Mouse (Mus musculus) neutrophil, adult 5-6 weeks (primary cell): ENCODE results near the gene Prkacb. TPM values are rescaled to one million over a fixed set of nuclear protein-coding genes. Genes with fewer than 3 reads are reported as not detected.

ENCODE experiments used
- ATAC-seq: fragments of 151-379, 151-347 bp; 2 replicates; pipeline ENCODE4 v1.8.0; 2017; ENCODE audit warnings: mild to moderate bottlenecking, moderate TSS enrichment; ENCODE audit not compliant: insufficient number of reproducible peaks, poor library complexity, low FRiP score, severe bottlenecking; ENCODE audit errors: extremely low read depth
- total RNA-seq: library from RNA; stranded (forward); fragments of 200-1000 nt; gene quantifications from 2 replicates; pipeline ENCODE4 v1.2.3, GENCODE M21; 2017

Prkacb gene
- 67.4 and 71.8 TPM in 2 replicates for total RNA-seq

- peak; percentile 74 for ATAC-seq
These were observed at the start of gene Prkacb for GRCm38 (mm10) chr3:146812901-146813393. Gene Prkacb (minus strand): TSS chr3:146812990.

DNA sequence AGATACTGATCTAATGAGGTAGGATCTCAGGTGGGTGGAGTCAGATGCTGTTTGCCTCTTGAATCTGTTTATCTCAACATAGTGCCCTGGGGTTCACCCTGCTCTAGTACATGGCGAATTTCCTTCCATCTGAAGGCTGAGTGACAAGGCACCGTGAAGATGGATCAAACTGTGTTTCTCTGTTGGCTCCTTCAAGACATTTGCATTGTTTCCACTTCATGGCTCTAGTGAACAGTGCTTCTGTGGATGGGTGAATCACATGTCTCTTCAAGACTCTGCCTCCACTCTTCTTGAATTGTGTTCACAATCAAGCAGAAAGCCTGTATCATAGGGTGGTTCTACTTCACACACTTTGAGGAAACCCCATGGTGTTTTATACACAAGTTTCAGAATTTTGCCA is 47.5 kb upstream of the Prkacb start:
- ATAC-seq: no peak

DNA sequence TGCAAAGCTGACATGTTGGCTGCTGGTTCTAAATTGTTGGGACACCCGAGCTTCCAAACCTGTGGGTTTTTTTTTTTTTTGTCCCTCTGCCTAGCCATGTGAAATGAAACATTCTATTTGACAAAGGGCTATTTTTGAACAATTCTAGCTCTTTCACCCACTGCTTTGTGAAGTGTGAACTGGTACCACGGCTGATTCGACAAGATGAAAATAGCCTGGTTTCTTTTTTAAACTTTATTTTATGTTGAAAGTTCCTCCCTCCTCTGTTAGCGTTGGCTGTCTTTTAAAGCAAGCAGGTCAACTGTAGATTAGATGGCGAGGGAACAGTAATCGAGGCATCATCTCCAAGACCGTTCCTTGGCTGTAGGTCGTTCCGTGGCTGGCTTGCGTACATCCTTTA is 44.6 kb upstream of the Prkacb start:
- ATAC-seq: no peak

DNA sequence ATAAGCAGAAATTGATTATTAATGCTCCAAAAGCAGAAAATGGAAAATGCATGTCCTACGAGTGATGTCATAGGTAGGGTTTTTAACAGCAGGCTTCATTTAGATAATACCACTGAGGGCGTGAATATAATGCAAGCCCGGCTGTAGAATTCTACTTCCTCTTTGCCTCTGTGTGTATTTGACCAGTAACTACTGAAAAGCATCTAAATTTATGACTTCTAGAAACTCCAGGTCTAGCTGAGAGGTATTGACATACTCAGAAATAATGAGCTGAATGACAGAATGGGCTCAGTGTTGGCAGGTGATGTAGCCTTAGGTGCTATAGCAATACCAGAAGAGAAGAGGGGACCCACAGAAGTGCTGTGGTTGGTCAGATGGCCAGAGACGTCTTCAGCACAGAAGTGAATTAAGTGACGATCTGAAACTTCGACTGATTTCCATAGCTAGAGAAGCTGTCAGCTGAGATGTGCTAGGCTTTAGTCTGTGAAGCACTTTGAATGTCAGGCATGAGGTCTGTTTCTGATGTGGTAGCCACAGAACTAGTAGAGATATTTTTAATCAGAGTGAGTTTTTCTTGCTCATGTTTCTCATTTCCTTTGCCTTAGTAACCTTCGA is 41.8 kb upstream of the Prkacb start:
- ATAC-seq: no peak

DNA sequence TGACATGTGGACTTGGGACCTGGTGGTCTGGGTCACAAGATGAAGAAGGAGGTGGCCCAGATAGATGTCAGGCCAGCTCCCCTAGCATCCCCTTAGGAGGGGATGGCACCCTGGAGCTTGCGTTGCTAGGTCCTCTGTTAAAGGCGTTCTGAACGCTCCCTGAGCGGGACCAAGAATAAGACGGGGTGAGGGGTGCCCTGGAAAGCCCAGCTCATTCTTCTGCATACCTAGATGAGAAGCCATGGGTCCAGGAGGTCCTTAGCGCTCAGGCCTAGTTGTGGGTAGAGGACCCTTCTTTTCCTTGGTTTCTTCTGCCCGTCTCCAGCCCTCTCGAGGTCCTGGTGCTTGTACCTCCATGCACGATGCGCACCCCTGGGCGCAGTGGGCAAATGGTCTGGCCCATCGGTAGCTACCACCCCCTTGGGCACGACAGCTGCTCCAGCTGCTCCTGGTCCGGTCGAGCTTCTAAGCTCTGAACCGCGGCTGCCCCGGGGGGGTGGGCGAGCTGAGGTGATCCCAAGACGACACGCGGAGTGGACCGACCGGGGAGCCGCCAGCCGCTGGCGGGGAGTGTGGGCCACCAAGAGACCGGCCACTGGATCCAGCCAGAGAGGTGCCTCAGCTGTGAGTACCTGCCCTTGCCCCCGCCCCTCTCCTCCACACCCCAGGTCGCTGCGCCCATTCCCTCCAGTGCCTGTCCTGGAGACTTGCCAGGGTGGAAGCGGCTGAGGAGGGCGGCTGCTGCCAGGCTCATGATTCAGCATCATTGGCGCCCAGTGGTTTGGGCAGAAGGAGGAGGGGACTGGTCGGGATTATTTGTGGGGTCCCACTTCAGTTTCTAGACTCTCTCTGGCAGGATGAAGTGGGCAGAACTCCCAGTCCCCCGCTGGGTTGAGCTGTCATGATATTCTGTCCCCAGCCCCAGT is 39.4 kb upstream of the Prkacb start, which contains the start of gene Ttll7:
Ttll7 (plus strand) TSS at position 402 of the 926 bp plus-strand sequence.
- no peak for ATAC-seq

DNA sequence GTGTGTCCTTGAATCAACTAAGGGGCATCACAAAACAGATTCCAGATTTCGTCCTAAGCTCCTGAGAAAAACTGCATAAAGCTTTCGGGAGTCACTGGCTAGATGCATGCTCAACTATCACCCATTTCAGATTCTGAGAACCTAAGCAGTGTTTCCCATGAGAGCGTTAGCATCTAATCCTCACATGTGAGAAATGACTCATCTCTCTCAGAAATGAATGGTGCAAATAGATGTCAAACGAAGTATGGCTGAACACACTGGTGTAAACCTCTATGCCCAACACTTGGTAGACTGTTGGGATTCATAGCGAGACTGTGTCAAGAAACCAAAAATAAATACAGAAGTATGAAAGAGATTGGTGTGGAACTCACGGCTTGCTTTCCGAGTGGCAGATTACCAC is 36.6 kb upstream of the Prkacb start:
- no peak for ATAC-seq

- ATAC-seq: no peak
These were observed 35.3 kb upstream of the Prkacb start for GRCm38 (mm10) chr3:146848112-146848511.

DNA sequence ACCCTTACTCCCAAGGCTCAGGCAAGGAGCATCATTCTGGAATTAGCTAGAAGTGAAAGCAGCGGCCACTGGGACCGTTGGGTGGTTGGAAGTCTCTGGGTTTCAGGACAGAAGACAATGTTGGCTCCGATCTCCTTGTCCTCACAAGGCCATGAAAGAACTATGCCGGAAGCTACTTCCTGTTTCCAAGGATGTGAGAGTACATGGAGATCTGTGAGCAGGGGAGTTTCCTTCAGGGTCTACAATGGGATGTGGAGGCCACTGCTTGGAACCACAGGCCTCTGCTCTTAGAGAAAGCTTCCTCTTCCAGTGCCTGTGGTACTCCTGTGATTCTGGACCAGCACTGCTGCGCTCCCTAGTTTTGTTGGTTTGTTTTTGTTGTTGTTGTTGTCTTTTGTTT is 33.4 kb upstream of the Prkacb start:
- ATAC-seq: no peak

GRCm38 (mm10) chr3:146843470-146843869 is 30.7 kb upstream of the Prkacb start:
- no peak for ATAC-seq

DNA sequence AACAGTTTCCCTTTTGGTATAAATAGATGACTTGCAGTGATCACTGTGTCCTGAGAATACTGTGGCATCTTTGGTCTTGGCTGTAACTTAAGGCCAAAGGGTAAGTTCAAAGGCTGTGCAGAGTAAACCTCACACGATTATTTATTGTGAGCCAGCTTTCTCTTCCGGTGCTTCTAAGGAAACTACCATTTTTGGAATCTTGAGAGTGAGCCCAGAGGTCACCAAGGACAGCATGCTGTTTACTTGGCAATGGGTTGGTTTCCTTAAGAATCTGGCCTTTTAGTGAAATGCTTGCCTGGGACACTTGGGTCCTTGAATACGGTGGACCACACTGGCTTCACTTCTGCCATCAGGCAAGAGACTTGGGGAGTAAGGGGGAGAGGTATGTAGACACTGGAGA is 30.0 kb upstream of the Prkacb start:
- ATAC-seq: no peak

DNA sequence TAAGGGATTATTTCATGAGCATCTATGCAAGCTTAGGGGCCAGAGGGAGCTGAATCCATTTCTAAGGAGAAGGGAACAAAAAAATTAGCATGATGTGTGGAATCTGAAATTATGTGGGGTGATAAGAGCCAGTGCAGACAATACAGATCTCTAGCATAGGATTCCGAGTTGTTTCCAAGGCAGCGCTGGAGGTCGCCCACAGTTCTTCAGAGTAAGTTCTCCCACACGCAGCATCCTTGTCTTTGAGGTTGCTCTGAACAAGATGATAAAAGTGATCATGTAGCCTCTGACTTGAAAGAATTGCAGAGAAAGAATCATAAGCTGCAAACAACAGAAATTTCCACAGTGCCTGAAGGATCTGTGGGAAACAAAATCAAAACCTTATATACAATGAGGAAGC is 7.9 kb upstream of the Prkacb start:
- ATAC-seq: no peak

DNA sequence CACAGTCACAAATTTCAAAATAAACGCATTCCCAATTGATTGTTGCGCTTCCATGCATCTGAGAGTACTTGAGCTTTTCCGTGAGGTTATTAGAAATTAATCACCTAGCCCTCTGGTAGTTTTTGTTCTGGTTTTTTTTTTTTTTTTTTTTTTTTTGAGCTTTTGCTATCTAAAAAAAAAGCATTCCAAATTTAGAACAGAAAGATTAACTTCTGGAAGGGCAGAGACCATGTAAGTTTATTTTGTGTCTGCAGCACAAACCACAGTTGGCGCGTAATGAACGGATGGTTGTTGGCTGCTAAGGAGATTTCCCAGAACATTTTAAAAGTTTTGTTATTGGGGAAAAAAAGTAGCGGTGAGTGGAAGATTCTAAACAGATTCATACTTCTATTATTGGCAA is 834 bp upstream of the Prkacb start:
- ATAC-seq: no peak

GRCm38 (mm10) chr3:146812041-146812878 is 530 bp downstream of the Prkacb start:
- ATAC-seq: no peak

GRCm38 (mm10) chr3:146793554-146794257 is 19.1 kb downstream of the Prkacb start:
- no peak for ATAC-seq

DNA sequence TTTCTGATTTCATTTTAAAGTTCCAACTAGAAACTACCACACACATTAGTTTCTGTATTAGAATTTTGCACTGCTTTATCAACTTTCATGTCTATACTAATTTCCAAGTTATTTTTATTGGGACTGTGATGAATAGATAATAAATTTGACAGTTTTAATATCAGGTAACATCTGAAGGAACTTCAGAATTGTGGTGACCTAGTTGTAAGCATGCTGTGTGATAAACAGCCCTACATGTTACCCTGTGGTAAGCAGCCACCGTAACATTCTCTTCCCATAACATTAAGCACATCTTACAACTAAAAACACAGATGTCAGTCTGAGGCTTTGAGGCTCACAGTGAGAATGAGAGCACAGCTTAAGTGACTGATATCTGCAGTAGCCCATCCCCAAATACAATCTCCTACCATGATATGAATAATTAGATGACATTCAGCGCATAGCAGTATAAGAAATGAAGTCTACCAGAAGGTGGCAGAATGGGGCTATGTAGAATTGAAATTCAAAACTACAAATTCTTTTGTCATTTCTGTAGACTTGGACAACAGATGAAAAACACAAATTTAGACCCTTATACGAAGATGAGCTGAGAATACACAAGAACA is 20.5 kb downstream of the Prkacb start:
- ATAC-seq: no peak

GRCm38 (mm10) chr3:146784233-146784632 is 28.6 kb downstream of the Prkacb start:
- ATAC-seq: no peak

GRCm38 (mm10) chr3:146783645-146784225 is 29.1 kb downstream of the Prkacb start:
- ATAC-seq: peak; percentile 64

- no peak for ATAC-seq
These were observed 30.2 kb downstream of the Prkacb start for GRCm38 (mm10) chr3:146782548-146782947.
